Mouse (Mus musculus) naive thymus-derived CD4-positive, alpha-beta T cell, adult 5 months (primary cell): ENCODE measurements around the gene Ankub1. TPM values are rescaled to one million over a fixed set of nuclear protein-coding genes. Genes with fewer than 3 reads are reported as not detected.

Source experiments
- polyA plus RNA-seq: library from polyadenylated mRNA; unstranded; fragments of 100-300 nt; shearing (Covaris generic); gene quantifications from one replicate; pipeline ENCODE4 v1.2.1, GENCODE M21; 2017

Gene Ankub1
- polyA plus RNA-seq = not detected

GRCm38 (mm10) chr3:57692719-57693118, at the start of gene Ankub1:
Ankub1 (minus strand) TSS chr3:57692799.

GRCm38 (mm10) chr3:57735511-57736370, 43.1 kb upstream of the Ankub1 start, which contains the start of gene Rnf13:
Rnf13 (plus strand) TSS chr3:57736062.

GRCm38 (mm10) chr3:57651231-57651864, 41.3 kb downstream of the Ankub1 start, which contains the start of gene Commd2:
Commd2 (minus strand) TSS chr3:57651715.

Other genes with a start within 250 kb of the Ankub1 start
- gene Wwtr1, start 116.9 kb downstream of the Ankub1 start, polyA plus RNA-seq = 0.07 TPM
- gene Commd2, start 41.1 kb downstream of the Ankub1 start, polyA plus RNA-seq = 42.2 TPM
- gene Rnf13, start 43.3 kb upstream of the Ankub1 start, polyA plus RNA-seq = 50.8 TPM
- gene Pfn2, start 155.3 kb upstream of the Ankub1 start, polyA plus RNA-seq = 4.1 TPM